Mouse (Mus musculus) inflammation-experienced regulatory T-cells (primary cell): ENCODE results near the gene Pdk2. TPM values are rescaled to one million over a fixed set of nuclear protein-coding genes. Genes with fewer than 3 reads are reported as not detected.

Experiments
- polyA plus RNA-seq, 2 experiments: library from polyadenylated mRNA; unstranded; fragments of 100-300 nt; shearing (Covaris generic); gene quantifications; one replicate each; pipeline ENCODE4 v1.2.1; 2017

The Pdk2 gene
- 10 to 100 TPM; 20.3 to 23.4 TPM for polyA plus RNA-seq

DNA sequence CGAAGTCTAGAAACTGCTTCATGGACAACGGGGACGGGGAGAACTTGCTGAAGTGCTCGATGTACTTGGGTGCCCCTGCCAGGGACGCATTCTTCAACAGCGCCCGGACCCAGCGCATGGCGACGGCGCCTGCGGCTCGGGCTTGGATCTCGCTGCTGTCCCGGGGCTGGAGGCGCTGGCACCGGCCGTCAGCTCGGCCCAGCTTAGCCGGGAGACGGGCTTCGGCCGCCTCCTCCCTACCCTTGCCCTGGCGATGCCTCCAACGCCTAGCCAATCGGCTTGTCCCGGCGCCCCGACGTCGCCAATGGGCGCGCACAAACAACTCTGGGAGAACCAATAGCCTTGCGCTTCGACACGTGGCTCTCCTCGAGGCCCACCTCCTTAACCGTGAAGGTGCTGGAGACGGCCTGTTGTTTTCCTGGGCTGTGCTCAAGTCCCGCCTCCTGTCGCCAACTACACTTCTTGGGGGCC is at the start of gene Pdk2:
Gene Pdk2, minus strand, starts transcription at position 216 of the 471 bp plus-strand sequence.

GRCm38 (mm10) chr11:95076536-95077111 is 35.5 kb upstream of the Pdk2 start, which contains the start of gene Itga3:
Itga3 (minus strand) TSS chr11:95076801.

DNA sequence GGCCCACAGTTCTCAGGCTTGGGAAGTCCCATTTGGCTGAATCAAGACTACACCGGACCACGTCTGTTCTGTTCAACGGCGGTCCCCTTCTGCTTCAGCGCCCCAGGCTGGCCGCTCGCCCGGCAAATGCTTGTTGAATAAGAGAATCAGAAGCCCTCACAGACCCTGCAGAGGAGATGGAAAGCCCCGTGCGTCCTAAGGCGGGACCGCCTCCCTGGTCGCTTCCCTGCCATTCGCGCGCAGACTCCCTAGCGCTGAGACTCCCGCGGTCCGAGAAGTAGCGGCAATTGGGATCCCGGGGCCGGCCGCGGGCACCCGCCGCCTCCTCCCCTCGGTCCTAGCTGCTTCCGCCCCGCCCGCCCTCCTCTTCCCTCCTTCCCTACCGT is 31.5 kb downstream of the Pdk2 start, which contains the start of gene Samd14:
Gene Samd14, plus strand, starts transcription at position 251 of the 386 bp plus-strand sequence.

DNA sequence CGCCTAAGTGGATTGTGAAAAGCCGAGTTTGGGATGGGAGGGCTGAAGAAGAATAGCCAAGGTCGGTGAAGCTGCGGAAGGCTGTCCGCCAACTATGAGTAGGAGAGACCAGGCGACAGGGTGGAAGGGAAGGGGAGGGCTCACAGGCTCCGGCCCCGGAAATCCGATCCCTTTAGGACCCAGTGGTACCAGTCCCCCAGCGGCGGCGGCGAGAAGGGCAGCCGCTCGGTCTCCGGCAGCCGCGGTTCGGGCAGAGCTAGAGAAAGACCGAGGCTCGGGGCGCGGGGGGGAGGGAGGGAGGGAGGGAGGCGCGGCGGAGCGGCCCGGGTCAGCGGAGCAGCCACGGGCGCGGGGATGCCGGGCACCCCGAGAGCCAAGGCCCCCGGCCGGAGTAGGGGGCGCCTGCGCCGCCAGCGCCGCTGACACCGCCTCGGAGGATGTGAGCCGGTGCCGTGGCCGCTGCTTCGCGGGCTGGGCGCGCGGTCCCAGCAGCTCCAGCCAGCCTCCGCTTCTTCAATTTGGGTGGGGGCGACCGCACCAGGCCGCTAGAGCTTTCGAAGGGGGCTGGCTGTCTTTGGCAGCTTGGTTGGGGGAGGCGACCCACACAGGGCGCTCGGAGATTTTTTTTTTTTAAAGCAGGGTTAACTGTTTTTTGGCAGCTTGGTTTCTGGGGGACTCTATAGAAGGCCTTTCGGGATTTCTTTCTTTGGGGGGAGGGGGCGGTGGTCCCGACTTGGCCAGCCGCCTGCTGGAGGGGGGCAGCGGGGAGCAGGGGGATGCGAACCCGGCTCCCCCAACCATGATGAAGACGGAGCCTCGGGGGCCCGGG is 50.2 kb downstream of the Pdk2 start, which contains the start of gene Ppp1r9b:
Gene Ppp1r9b, plus strand, starts transcription at position 287 of the 829 bp plus-strand sequence.

Other genes starting within 250 kb of the Pdk2 start
- gene Col1a1, start 105.1 kb downstream of the Pdk2 start, polyA plus RNA-seq = 1 to 10 TPM in 1 of 2 experiments, under 1 TPM in 1; 0.40 to 3.5 TPM
- gene Hils1, start 73.8 kb downstream of the Pdk2 start, polyA plus RNA-seq = not detected
- 1 to 10 TPM in 1 of 2 experiments, under 1 TPM in 1; 0.19 to 1.3 TPM for gene Sgca, start 65.0 kb downstream of the Pdk2 start, polyA plus RNA-seq
- 10 to 100 TPM; 19.5 to 20.2 TPM for gene Ppp1r9b, start 50.3 kb downstream of the Pdk2 start, polyA plus RNA-seq
- 1 to 10 TPM in 1 of 2 experiments, under 1 TPM in 1; 0.58 to 1.2 TPM for gene Samd14, start 31.5 kb downstream of the Pdk2 start, polyA plus RNA-seq
- gene Itga3, start 35.4 kb upstream of the Pdk2 start, polyA plus RNA-seq = 1 to 10 TPM; 5.7 to 9.3 TPM
- gene Dlx3, start 78.8 kb upstream of the Pdk2 start, polyA plus RNA-seq = under 1 TPM in 1 of 2 experiments, not detected in 1; 0.28 TPM
- gene Dlx4, start 104.9 kb upstream of the Pdk2 start, polyA plus RNA-seq = not detected
- gene Tac4, start 220.2 kb upstream of the Pdk2 start, polyA plus RNA-seq = under 1 TPM in 1 of 2 experiments, not detected in 1; 0.80 TPM